Mouse (Mus musculus) heart, embryonic 10.5 days (tissue): Measurements from ENCODE around the gene Gnas. TPM values are rescaled to one million over a fixed set of nuclear protein-coding genes. Genes with fewer than 3 reads are reported as not detected.
A peak's percentile ranks its signal among the peaks of the same experiment; 100 is the strongest.

Experiments
- DNase-seq: peaks from one replicate; pipeline ENCODE4 v3.0.0-alpha.2; 2017; ENCODE audit warnings: low spot score
- H3K27ac ChIP-seq: fragments of 300-500 bp; sonication (generic); 2 replicates; pipeline ENCODE4 v1.5.1; 2016; ENCODE audit warnings: mild to moderate bottlenecking
- H3K27me3 ChIP-seq: fragments of 300-500 bp; sonication (generic); 2 replicates; pipeline ENCODE4 v1.6.1; 2016; ENCODE audit warnings: mild to moderate bottlenecking; ENCODE audit not compliant: poor library complexity, insufficient read depth, severe bottlenecking
- H3K36me3 ChIP-seq: fragments of 300-500 bp; sonication (generic); 2 replicates; pipeline ENCODE4 v1.6.1; 2016; ENCODE audit warnings: mild to moderate bottlenecking, moderate library complexity
- H3K4me1 ChIP-seq: fragments of 300-500 bp; sonication (generic); 2 replicates; pipeline ENCODE4 v1.6.1; 2016; ENCODE audit warnings: mild to moderate bottlenecking
- H3K4me3 ChIP-seq: fragments of 300-500 bp; sonication (generic); 2 replicates; pipeline ENCODE4 v1.5.1; 2016; ENCODE audit warnings: mild to moderate bottlenecking, moderate library complexity
- H3K9me3 ChIP-seq: fragments of 300-500 bp; sonication (generic); 2 replicates; pipeline ENCODE4 v1.6.1; 2016; ENCODE audit warnings: mild to moderate bottlenecking, moderate library complexity
- WGBS: fragments of 180-500 bp; shearing (Covaris S2); methylation state at CpG from one replicate; pipeline ENCODE4 v1.1.7; 2016; 5-methylcytosine and 5-hydroxymethylcytosine counted together
- polyA plus RNA-seq: library from polyadenylated mRNA; unstranded; fragments of >200 nt; fragmentation: Nextera tagmentation; extraction: Ambion mirVana; gene quantifications from 2 replicates; pipeline ENCODE4 v1.2.1, GENCODE M21; 2016

Gene Gnas
- polyA plus RNA-seq = 964 and 1,128 TPM in 2 replicates

- H3K36me3 ChIP-seq = peaks cover 89% of the 10 kb centered on the region
- H3K27me3 ChIP-seq = peaks cover 46% of the 10 kb centered on the region
- H3K4me3 ChIP-seq = peak within 1 kb of the TSS; percentile 50
- H3K4me1 ChIP-seq = peaks cover 13% of the 10 kb centered on the region; the same call in 1 of the 2 replicates
- 57% methylated on average over 19 of the region's 19 CpGs for WGBS
- peaks cover 3% of the 10 kb centered on the region; the same call in 1 of the 2 replicates for H3K9me3 ChIP-seq
- DNase-seq = no peak
- H3K27ac ChIP-seq = no peak within 1 kb of the TSS
Observed at GRCm38 (mm10) chr2:174284011-174284410, at the start of gene Gnas. TSS of gene Gnas (plus strand) at chr2:174284320.

- DNase-seq = no peak
- Histone ChIP-seq H3K27me3 (no peaks in the 10 kb centered on the region), H3K27ac (no peak overlapping the region), H3K36me3 (no peaks in the 10 kb centered on the region), H3K9me3 (no peaks in the 10 kb centered on the region), H3K4me3 (no peak overlapping the region), H3K4me1 (no peaks in the 10 kb centered on the region)
- whole genome bisulfite sequencing = 90% methylated on average over 5 of the region's 5 CpGs
Observed at GRCm38 (mm10) chr2:174242431-174242830, 41.7 kb upstream of the Gnas start.

- H3K4me3 ChIP-seq = no peak overlapping the region
Observed at GRCm38 (mm10) chr2:174251963-174252362, 32.2 kb upstream of the Gnas start.

GRCm38 (mm10) chr2:174257312-174257711, 26.8 kb upstream of the Gnas start:
- Histone ChIP-seq H3K9me3 (no peaks in the 10 kb centered on the region), H3K27ac (no peak overlapping the region), H3K27me3 (no peaks in the 10 kb centered on the region), H3K4me1 (peaks cover 29% of the 10 kb centered on the region), H3K4me3 (no peak overlapping the region), H3K36me3 (no peaks in the 10 kb centered on the region)
- WGBS = 24% methylated on average over 2 of the region's 2 CpGs
- no peak for DNase-seq

More at GRCm38 (mm10) chr2:174251963-174252362, 32.2 kb upstream of the Gnas start:
- no peak for DNase-seq
- no peaks in the 10 kb centered on the region for H3K9me3 ChIP-seq
- peaks cover 7% of the 10 kb centered on the region; the same call in 1 of the 2 replicates for H3K4me1 ChIP-seq
- no peaks in the 10 kb centered on the region for H3K36me3 ChIP-seq
- H3K27me3 ChIP-seq = no peaks in the 10 kb centered on the region
- no peak overlapping the region for H3K27ac ChIP-seq

GRCm38 (mm10) chr2:174260004-174260403, 24.1 kb upstream of the Gnas start:
- no peaks in the 10 kb centered on the region for H3K27me3 ChIP-seq
- no peak for DNase-seq
- peaks cover 34% of the 10 kb centered on the region for H3K4me1 ChIP-seq
- no peaks in the 10 kb centered on the region for H3K9me3 ChIP-seq
- no peaks in the 10 kb centered on the region for H3K36me3 ChIP-seq
- 16% methylated on average over 3 of the region's 3 CpGs for WGBS
- no peak overlapping the region for H3K27ac ChIP-seq
- no peak overlapping the region for H3K4me3 ChIP-seq

- Histone ChIP-seq H3K4me1 (peaks cover 27% of the 10 kb centered on the region), H3K36me3 (peaks cover 8% of the 10 kb centered on the region; the same call in 1 of the 2 replicates), H3K27me3 (no peaks in the 10 kb centered on the region), H3K9me3 (no peaks in the 10 kb centered on the region), H3K27ac (no peak overlapping the region), H3K4me3 (no peak overlapping the region)
- no peak for DNase-seq
- WGBS = 22% methylated on average over 4 of the region's 4 CpGs
Observed at GRCm38 (mm10) chr2:174260908-174261800, 23.0 kb upstream of the Gnas start.

- H3K36me3 ChIP-seq = peaks cover 15% of the 10 kb centered on the region
- WGBS = 66% methylated on average over 6 of the region's 6 CpGs
- H3K4me1 ChIP-seq = peaks cover 27% of the 10 kb centered on the region
Observed at GRCm38 (mm10) chr2:174261801-174262200, 22.3 kb upstream of the Gnas start.

GRCm38 (mm10) chr2:174263110-174263815, 20.9 kb upstream of the Gnas start:
- DNase-seq = no peak
- H3K9me3 ChIP-seq = no peaks in the 10 kb centered on the region
- H3K27ac ChIP-seq = no peak overlapping the region
- no peak overlapping the region for H3K4me3 ChIP-seq
- 59% methylated on average over 5 of the region's 5 CpGs for WGBS
- no peaks in the 10 kb centered on the region for H3K27me3 ChIP-seq
- peaks cover 27% of the 10 kb centered on the region for H3K4me1 ChIP-seq
- peaks cover 28% of the 10 kb centered on the region for H3K36me3 ChIP-seq

More at GRCm38 (mm10) chr2:174261801-174262200, 22.3 kb upstream of the Gnas start:
- H3K9me3 ChIP-seq = no peaks in the 10 kb centered on the region
- H3K4me3 ChIP-seq = no peak overlapping the region
- no peak for DNase-seq
- no peaks in the 10 kb centered on the region for H3K27me3 ChIP-seq
- H3K27ac ChIP-seq = no peak overlapping the region

GRCm38 (mm10) chr2:174264248-174264647, 19.9 kb upstream of the Gnas start:
- Histone ChIP-seq H3K9me3 (no peaks in the 10 kb centered on the region), H3K4me1 (peaks cover 27% of the 10 kb centered on the region), H3K27ac (no peak overlapping the region), H3K36me3 (peaks cover 38% of the 10 kb centered on the region), H3K27me3 (no peaks in the 10 kb centered on the region), H3K4me3 (no peak overlapping the region)
- no peak for DNase-seq
- 83% methylated on average over 8 of the region's 8 CpGs for WGBS

- Histone ChIP-seq H3K9me3 (no peaks in the 10 kb centered on the region), H3K27ac (peak overlapping the region; percentile 18; the same call in 1 of the 2 replicates), H3K36me3 (peaks cover 56% of the 10 kb centered on the region), H3K4me3 (no peak overlapping the region), H3K27me3 (no peaks in the 10 kb centered on the region), H3K4me1 (peaks cover 44% of the 10 kb centered on the region)
- 77% methylated on average over 7 of the region's 7 CpGs for WGBS
- no peak for DNase-seq
Observed at GRCm38 (mm10) chr2:174270416-174270815, 13.7 kb upstream of the Gnas start.

GRCm38 (mm10) chr2:174271459-174271858, 12.7 kb upstream of the Gnas start:
- Histone ChIP-seq H3K4me1 (peaks cover 44% of the 10 kb centered on the region), H3K4me3 (no peak overlapping the region), H3K27ac (peak overlapping the region; percentile 67), H3K36me3 (peaks cover 46% of the 10 kb centered on the region), H3K9me3 (no peaks in the 10 kb centered on the region), H3K27me3 (no peaks in the 10 kb centered on the region)
- 54% methylated on average over 6 of the region's 6 CpGs for WGBS
- DNase-seq = no peak

- 75% methylated on average over 5 of the region's 5 CpGs for WGBS
- no peaks in the 10 kb centered on the region for H3K9me3 ChIP-seq
- H3K4me3 ChIP-seq = no peak overlapping the region
- H3K36me3 ChIP-seq = peaks cover 32% of the 10 kb centered on the region
- no peaks in the 10 kb centered on the region for H3K27me3 ChIP-seq
- peak overlapping the region; percentile 72; the same call in 1 of the 2 replicates for H3K27ac ChIP-seq
- peaks cover 44% of the 10 kb centered on the region for H3K4me1 ChIP-seq
- no peak for DNase-seq
Observed at GRCm38 (mm10) chr2:174273131-174273530, 11.0 kb upstream of the Gnas start.

- no peak overlapping the region for H3K4me3 ChIP-seq
- no peaks in the 10 kb centered on the region for H3K27me3 ChIP-seq
- DNase-seq = no peak
- peaks cover 44% of the 10 kb centered on the region for H3K4me1 ChIP-seq
- no peaks in the 10 kb centered on the region for H3K9me3 ChIP-seq
- peak overlapping the region; percentile 72; the same call in 1 of the 2 replicates for H3K27ac ChIP-seq
- 63% methylated on average over 2 of the region's 2 CpGs for WGBS
- peaks cover 24% of the 10 kb centered on the region for H3K36me3 ChIP-seq
Observed at GRCm38 (mm10) chr2:174273961-174274360, 10.2 kb upstream of the Gnas start.
